Mouse (Mus musculus): ENCODE results near the gene Slc39a11.

DNA sequence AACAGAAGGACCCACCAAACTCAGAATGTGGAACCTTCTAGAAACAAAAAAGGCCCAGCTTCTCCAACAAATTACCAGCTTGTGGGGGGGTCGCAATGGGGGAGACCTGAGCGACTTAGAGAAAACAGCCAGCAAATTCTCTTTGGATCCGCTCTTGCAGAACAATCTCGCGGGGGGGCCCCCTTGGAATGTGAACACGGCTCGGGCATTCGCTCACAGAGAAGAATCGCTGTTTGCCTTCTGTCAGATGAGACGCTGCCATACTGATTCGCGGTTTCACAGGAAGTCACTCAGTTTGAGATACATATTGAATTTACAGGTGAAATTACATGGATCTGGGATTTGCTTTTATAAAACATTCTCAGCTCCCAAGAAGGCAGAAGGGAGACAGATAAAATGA, 91.4 kb downstream of the Slc39a11 start:
- TF ChIP-seq CTCF (IDR thresholded peaks at IDR 0.05) (no peak), EP300 (IDR thresholded peaks at IDR 0.05) (no peak)

Measured in lung, postnatal 0 days (tissue).